Mouse (Mus musculus): ENCODE data around the gene Adora3.
"Not testable (repeated sequence)": the region's sequence is repeated elsewhere in the genome, so short reads cannot be mapped to it uniquely, and the experiment has no call there.

DNA sequence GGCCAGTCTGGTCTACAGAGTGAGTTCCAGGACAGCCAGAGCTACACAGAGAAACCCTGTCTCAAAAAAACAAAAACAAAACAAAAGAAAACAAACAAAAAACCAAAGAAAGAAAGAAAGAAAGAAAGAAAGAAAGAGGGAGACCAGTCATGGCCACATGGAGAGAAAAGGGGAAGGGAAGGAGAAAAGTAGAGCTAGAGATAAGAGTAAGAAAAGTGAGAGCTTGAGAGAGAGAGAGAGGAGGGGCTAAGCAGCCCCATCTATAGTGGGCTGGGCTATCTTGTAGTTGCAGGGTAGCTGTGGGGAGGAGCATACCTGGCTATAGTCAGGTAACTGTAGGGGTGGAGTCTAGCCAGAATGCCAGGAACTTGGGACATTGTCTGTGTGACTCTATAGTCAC, 50.1 kb downstream of the Adora3 start:
- TF ChIP-seq CTCF (conservative IDR thresholded peaks at IDR 0.05; ENCODE audit: insufficient read depth, insufficient read length, low read depth, low read length); POLR2A (IDR thresholded peaks at IDR 0.05; ENCODE audit: low read depth, low read length): not testable (repeated sequence)
